Mouse (Mus musculus) liver, embryonic 16.5 days (tissue): ENCODE data around the gene Mrap2. TPM values are rescaled to one million over a fixed set of nuclear protein-coding genes. Genes with fewer than 3 reads are reported as not detected.

Experiments
- ATAC-seq: fragments of 200-750 bp; cut with Nextera tagmentation; 2 replicates; pipeline ENCODE4 v1.8.0; 2017; ENCODE audit warnings: low read depth, mild to moderate bottlenecking, moderate number of reproducible peaks, moderate library complexity
- H3K27ac ChIP-seq: fragments of 300-500 bp; sonication (generic); 2 replicates; pipeline ENCODE4 v1.5.1; 2014; ENCODE audit warnings: mild to moderate bottlenecking, low read length
- H3K27me3 ChIP-seq: fragments of 300-500 bp; sonication (generic); 2 replicates; pipeline ENCODE4 v1.6.1; 2014; ENCODE audit warnings: low read depth, low read length, mixed read lengths; ENCODE audit not compliant: control insufficient read depth, insufficient read depth
- H3K36me3 ChIP-seq: fragments of 300-500 bp; sonication (generic); 2 replicates; pipeline ENCODE4 v1.6.1; 2014; ENCODE audit warnings: mild to moderate bottlenecking; ENCODE audit not compliant: control insufficient read depth, insufficient read depth
- H3K4me1 ChIP-seq: fragments of 300-500 bp; sonication (generic); 2 replicates; pipeline ENCODE4 v1.6.1; 2014; ENCODE audit warnings: low read depth, low read length, mixed read lengths; ENCODE audit not compliant: control insufficient read depth
- H3K4me2 ChIP-seq: fragments of 300-500 bp; sonication (generic); 2 replicates; pipeline ENCODE4 v1.6.1; 2014; ENCODE audit warnings: low read depth, low read length, mixed read lengths
- H3K4me3 ChIP-seq: fragments of 300-500 bp; sonication (generic); 2 replicates; pipeline ENCODE4 v1.5.1; 2014; ENCODE audit warnings: low read depth, mild to moderate bottlenecking, low read length
- H3K9ac ChIP-seq: fragments of 300-500 bp; sonication (generic); 2 replicates; pipeline ENCODE4 v1.6.1; 2014; ENCODE audit warnings: low read depth, low read length
- H3K9me3 ChIP-seq: fragments of 300-500 bp; sonication (generic); replicated peaks from 2 replicates; pipeline ENCODE4 v1.6.1; 2016; ENCODE audit warnings: low read length; ENCODE audit not compliant: control insufficient read depth
- WGBS: fragments of 180-500 bp; shearing (Covaris S2); extraction: QIAGEN DNeasy Blood & Tissue Kit; methylation state at CpG from one replicate; pipeline ENCODE4 v1.1.7; 2014; ENCODE audit not compliant: insufficient replicate concordance; 5-methylcytosine and 5-hydroxymethylcytosine counted together
- polyA plus RNA-seq: library from polyadenylated mRNA; unstranded; fragments of >200 nt; fragmentation: Nextera tagmentation; extraction: Ambion mirVana; gene quantifications from 2 replicates; pipeline ENCODE4 v1.2.1, GENCODE M21; 2015

Gene Mrap2
- polyA plus RNA-seq, 1 experiment from 2014 or later = not detected

DNA sequence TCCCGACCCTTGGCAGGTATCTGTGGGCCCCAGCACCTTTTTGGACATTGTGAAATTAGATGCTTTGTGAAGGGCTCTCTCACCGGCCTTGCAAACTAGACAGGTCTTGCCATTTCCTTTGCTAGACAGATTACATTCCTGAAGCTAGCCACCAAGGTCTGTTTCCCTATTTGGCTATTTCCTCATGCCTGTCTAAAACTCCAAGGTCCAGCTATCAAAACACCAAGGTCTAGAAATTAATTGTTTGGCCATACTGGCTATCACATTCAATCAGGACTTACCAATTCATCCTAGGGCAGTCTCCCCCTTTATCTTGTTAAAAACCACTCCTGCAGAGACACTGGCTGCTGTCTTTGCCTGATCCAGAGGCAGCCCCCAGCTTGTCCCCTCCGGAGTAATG, 23.9 kb downstream of the Mrap2 start:
- 42% methylated on average over 3 of the region's 3 CpGs for WGBS
- Histone ChIP-seq H3K27me3 (no peaks in the 10 kb centered on the region), H3K36me3 (no peaks in the 10 kb centered on the region), H3K4me2 (no peak overlapping the region), H3K4me1 (no peaks in the 10 kb centered on the region), H3K4me3 (no peak overlapping the region), H3K27ac (no peak overlapping the region), H3K9ac (no peak overlapping the region), H3K9me3 (no peaks in the 10 kb centered on the region)
- no peak for ATAC-seq

DNA sequence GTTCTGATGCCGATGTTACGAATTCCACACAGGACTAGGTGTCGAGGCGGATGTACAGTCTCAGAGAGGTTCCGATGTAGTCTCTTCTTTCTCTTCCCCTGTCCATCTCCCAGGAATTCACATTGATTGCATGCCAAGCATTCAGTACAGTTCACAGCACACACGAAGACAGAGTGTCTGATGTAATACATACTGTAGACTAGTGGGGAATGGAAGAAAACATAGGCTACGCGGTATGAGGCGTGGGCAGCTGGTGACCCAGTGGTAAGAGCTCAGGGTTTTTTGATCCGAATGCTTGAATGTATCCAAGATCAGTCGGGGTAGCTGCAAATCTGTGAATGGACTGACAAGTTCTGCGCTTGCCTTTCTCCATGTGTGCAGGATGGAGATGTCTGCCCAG, 25.0 kb downstream of the Mrap2 start:
- Histone ChIP-seq H3K27me3 (no peaks in the 10 kb centered on the region), H3K9me3 (no peaks in the 10 kb centered on the region), H3K4me3 (no peak overlapping the region), H3K36me3 (no peaks in the 10 kb centered on the region), H3K9ac (no peak overlapping the region), H3K27ac (no peak overlapping the region), H3K4me1 (no peaks in the 10 kb centered on the region), H3K4me2 (no peak overlapping the region)
- no peak for ATAC-seq
- 75% methylated on average over 12 of the region's 12 CpGs for WGBS

DNA sequence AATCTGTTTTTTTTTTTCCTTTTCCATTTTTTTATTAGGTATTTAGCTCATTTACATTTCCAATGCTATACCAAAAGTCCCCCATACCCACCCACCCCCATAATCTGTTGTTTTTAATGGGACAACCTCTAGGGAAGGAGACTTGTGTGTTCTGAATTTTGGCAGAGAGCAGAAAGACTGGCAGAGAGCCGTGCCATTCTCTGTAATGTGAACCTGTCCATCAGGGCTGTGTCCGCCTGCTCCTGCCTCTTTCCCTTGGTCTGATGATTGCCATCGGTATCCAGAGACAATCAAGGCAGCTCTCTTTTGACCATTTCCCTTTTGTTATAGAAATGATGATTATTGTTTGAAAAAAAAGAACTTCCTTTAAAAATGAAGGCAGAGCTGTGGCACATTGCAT, 26.8 kb downstream of the Mrap2 start:
- 61% methylated on average over 3 of the region's 3 CpGs for WGBS
- no peak for ATAC-seq
- Histone ChIP-seq H3K4me2 (no peak overlapping the region), H3K9me3 (no peaks in the 10 kb centered on the region), H3K4me3 (no peak overlapping the region), H3K27me3 (no peaks in the 10 kb centered on the region), H3K27ac (no peak overlapping the region), H3K9ac (no peak overlapping the region), H3K36me3 (no peaks in the 10 kb centered on the region), H3K4me1 (no peaks in the 10 kb centered on the region)

DNA sequence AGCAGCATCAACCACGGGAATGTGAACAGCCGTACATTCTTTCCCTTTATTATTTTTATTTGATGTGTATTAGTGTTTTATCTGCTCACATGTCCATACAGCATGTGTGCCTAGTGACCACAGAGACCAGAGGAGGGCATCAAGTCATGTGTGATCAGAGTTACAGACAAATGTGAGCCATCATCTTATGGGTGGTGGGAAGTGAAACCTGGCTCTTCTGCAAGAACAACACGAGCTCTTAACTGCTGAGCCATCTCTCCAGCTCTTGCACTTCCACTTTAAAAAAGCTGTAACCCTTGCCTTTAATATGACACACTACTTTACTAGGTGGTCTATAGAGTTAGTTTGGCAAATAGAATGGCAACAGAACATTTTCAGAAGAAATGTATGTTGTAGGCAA, 27.4 kb downstream of the Mrap2 start:
- no peaks in the 10 kb centered on the region for H3K27me3 ChIP-seq
- no peak overlapping the region for H3K27ac ChIP-seq
- ATAC-seq = no peak
- no peak overlapping the region for H3K4me3 ChIP-seq
- H3K9ac ChIP-seq = no peak overlapping the region
- H3K4me1 ChIP-seq = no peaks in the 10 kb centered on the region
- no peaks in the 10 kb centered on the region for H3K36me3 ChIP-seq
- H3K9me3 ChIP-seq = no peaks in the 10 kb centered on the region
- H3K4me2 ChIP-seq = no peak overlapping the region
- WGBS = 53% methylated on average over 3 of the region's 3 CpGs

DNA sequence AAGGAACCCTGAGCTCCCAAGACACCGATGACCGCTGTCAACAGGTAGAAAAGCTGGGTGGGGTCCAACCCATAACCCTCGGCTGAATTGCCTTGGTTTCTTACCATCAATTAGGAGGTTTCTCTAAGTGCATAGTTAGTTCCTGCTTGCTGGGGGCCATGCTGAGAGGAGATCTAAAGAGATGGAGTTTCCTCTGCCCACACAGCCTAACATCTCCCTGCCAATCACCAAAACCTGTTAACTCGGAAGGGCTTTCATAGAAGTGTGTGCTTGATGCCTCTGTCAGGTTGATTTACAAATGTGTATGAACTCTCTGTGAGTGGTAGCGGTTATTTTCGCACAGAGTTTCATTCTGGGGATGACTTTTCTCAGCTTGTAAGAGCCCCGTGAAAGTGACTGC, 34.4 kb downstream of the Mrap2 start:
- no peak for ATAC-seq

GRCm38 (mm10) chr9:87182231-87182630, 38.1 kb downstream of the Mrap2 start:
- Histone ChIP-seq H3K4me2 (no peak overlapping the region), H3K27me3 (no peaks in the 10 kb centered on the region), H3K36me3 (no peaks in the 10 kb centered on the region), H3K4me3 (no peak overlapping the region), H3K27ac (no peak overlapping the region), H3K9me3 (no peaks in the 10 kb centered on the region), H3K9ac (no peak overlapping the region), H3K4me1 (no peaks in the 10 kb centered on the region)
- 74% methylated on average over 10 of the region's 10 CpGs for WGBS
- ATAC-seq = no peak

More for the DNA sequence above, 34.4 kb downstream of the Mrap2 start:
- Histone ChIP-seq H3K27me3 (no peaks in the 10 kb centered on the region), H3K27ac (no peak overlapping the region), H3K4me3 (no peak overlapping the region), H3K9me3 (no peaks in the 10 kb centered on the region), H3K4me1 (no peaks in the 10 kb centered on the region), H3K4me2 (no peak overlapping the region), H3K9ac (no peak overlapping the region), H3K36me3 (no peaks in the 10 kb centered on the region)
- 47% methylated on average over 7 of the region's 7 CpGs for WGBS

GRCm38 (mm10) chr9:87187336-87187735, 43.2 kb downstream of the Mrap2 start:
- no peaks in the 10 kb centered on the region for H3K27me3 ChIP-seq
- no peak for ATAC-seq
- H3K9me3 ChIP-seq = no peaks in the 10 kb centered on the region
- 61% methylated on average over 4 of the region's 4 CpGs for WGBS
- H3K4me3 ChIP-seq = no peak overlapping the region
- no peak overlapping the region for H3K27ac ChIP-seq
- H3K9ac ChIP-seq = no peak overlapping the region
- no peak overlapping the region for H3K4me2 ChIP-seq
- H3K4me1 ChIP-seq = no peaks in the 10 kb centered on the region
- H3K36me3 ChIP-seq = peaks cover 3% of the 10 kb centered on the region

- WGBS = 67% methylated on average over 1 of the region's 1 CpGs
- H3K36me3 ChIP-seq = peaks cover 10% of the 10 kb centered on the region
- no peak overlapping the region for H3K27ac ChIP-seq
- no peak overlapping the region for H3K4me3 ChIP-seq
- H3K9me3 ChIP-seq = no peaks in the 10 kb centered on the region
- no peak for ATAC-seq
- H3K9ac ChIP-seq = no peak overlapping the region
- no peaks in the 10 kb centered on the region for H3K27me3 ChIP-seq
- H3K4me1 ChIP-seq = no peaks in the 10 kb centered on the region
- no peak overlapping the region for H3K4me2 ChIP-seq
Observed at GRCm38 (mm10) chr9:87193721-87194120, 49.6 kb downstream of the Mrap2 start.

DNA sequence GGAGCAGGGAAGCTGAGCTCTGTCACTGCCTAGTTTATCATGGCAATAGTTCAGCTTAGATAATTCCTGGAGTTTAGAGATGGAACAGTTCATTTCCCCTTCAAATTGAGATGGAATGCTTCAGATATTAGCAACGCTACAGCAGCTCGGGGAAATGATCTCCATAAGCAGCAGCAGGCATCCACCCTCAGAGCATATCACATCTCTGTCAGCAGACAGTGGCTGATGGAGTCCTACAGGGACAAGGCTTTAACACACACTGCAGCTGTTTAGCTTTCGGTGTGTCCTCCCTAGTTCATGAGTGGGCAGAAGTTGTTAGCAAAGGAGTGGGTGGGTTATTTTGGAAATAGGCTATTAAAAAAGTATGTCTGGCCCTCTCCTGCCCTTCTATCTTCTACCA, 53.2 kb downstream of the Mrap2 start:
- Histone ChIP-seq H3K27me3 (no peaks in the 10 kb centered on the region), H3K4me1 (no peaks in the 10 kb centered on the region), H3K9ac (no peak overlapping the region), H3K9me3 (no peaks in the 10 kb centered on the region), H3K27ac (no peak overlapping the region), H3K4me2 (no peak overlapping the region), H3K36me3 (peaks cover 8% of the 10 kb centered on the region), H3K4me3 (no peak overlapping the region)
- WGBS = 72% methylated on average over 3 of the region's 3 CpGs
- ATAC-seq = no peak

DNA sequence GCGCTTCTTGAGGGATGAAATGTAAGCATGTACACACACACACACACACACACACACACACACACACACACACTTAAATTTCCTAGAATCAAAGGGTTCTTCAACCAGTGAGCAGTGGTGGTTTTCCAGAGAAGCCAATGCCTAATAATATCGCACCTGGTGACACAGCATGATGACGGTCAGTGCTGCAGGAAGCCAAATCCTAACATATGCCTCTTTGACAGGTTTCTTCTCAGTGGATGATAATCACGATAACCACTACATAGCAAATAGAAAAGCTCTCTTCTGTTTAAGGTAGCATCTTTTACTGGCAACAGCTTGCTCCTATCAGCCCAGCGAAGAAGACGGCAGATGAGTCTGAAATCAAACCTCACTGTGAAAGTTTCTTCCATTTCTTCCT, 53.9 kb downstream of the Mrap2 start:
- Histone ChIP-seq H3K27me3 (no peaks in the 10 kb centered on the region), H3K4me2 (no peak overlapping the region), H3K4me3 (no peak overlapping the region), H3K27ac (no peak overlapping the region), H3K36me3 (peaks cover 3% of the 10 kb centered on the region), H3K4me1 (no peaks in the 10 kb centered on the region), H3K9me3 (no peaks in the 10 kb centered on the region), H3K9ac (no peak overlapping the region)
- no peak for ATAC-seq
- 76% methylated on average over 6 of the region's 6 CpGs for WGBS
